Mouse (Mus musculus): ENCODE data around the gene Npepps.
"Not testable (repeated sequence)": the region's sequence is repeated elsewhere in the genome, so short reads cannot be mapped to it uniquely, and the experiment has no call there.

Npepps gene

GRCm38 (mm10) chr11:97229396-97229795 lies 51.0 kb downstream of the Npepps start:
- DNase-seq = no peak

GRCm38 (mm10) chr11:97228985-97229384 lies 51.5 kb downstream of the Npepps start:
- no peak for DNase-seq

GRCm38 (mm10) chr11:97226131-97226530 lies 54.3 kb downstream of the Npepps start:
- DNase-seq = no peak

GRCm38 (mm10) chr11:97223485-97223884 lies 57.0 kb downstream of the Npepps start:
- DNase-seq = no peak

GRCm38 (mm10) chr11:97221611-97222010 lies 58.8 kb downstream of the Npepps start:
- DNase-seq = no peak

GRCm38 (mm10) chr11:97220211-97220610 lies 60.2 kb downstream of the Npepps start:
- DNase-seq = no peak

GRCm38 (mm10) chr11:97214411-97214810 lies 66.0 kb downstream of the Npepps start:
- DNase-seq = no peak

GRCm38 (mm10) chr11:97210728-97211400 lies 69.6 kb downstream of the Npepps start:
- no peak for DNase-seq

GRCm38 (mm10) chr11:97207011-97207422 lies 73.4 kb downstream of the Npepps start:
- DNase-seq = no peak

GRCm38 (mm10) chr11:97199519-97199918 lies 80.9 kb downstream of the Npepps start:
- no peak for DNase-seq

- DNase-seq = peak; percentile 76
Observed at GRCm38 (mm10) chr11:97198601-97199000, 81.8 kb downstream of the Npepps start.

- no peak for DNase-seq
Observed at GRCm38 (mm10) chr11:97197021-97197420, 83.4 kb downstream of the Npepps start.

- no peak for DNase-seq
Observed at GRCm38 (mm10) chr11:97196541-97196940, 83.9 kb downstream of the Npepps start.

- no peak for DNase-seq
Observed at GRCm38 (mm10) chr11:97192621-97192951, 87.9 kb downstream of the Npepps start.

GRCm38 (mm10) chr11:97191915-97192620 lies 88.4 kb downstream of the Npepps start:
- no peak for DNase-seq

- no peak for DNase-seq
Observed at GRCm38 (mm10) chr11:97190992-97191391, 89.4 kb downstream of the Npepps start.

GRCm38 (mm10) chr11:97189645-97190044 lies 90.8 kb downstream of the Npepps start:
- DNase-seq = not testable (repeated sequence)

- DNase-seq = no peak
Observed at GRCm38 (mm10) chr11:97189231-97189630, 91.2 kb downstream of the Npepps start.

GRCm38 (mm10) chr11:97188643-97188955 lies 91.8 kb downstream of the Npepps start:
- no peak for DNase-seq

- peak; percentile 99 for DNase-seq
Observed at GRCm38 (mm10) chr11:97187764-97188642, 92.4 kb downstream of the Npepps start, which contains the start of gene Kpnb1. Gene Kpnb1, minus strand, starts transcription at chr11:97187881.

- DNase-seq = peak; percentile 99
Observed at GRCm38 (mm10) chr11:97186947-97187763, 93.3 kb downstream of the Npepps start.

- DNase-seq = no peak
Observed at GRCm38 (mm10) chr11:97185704-97186614, 94.5 kb downstream of the Npepps start.

All from liver (tissue).